Mouse (Mus musculus) testis, adult 2 months (tissue): Measurements from ENCODE around the gene Tmem127. TPM values are rescaled to one million over a fixed set of nuclear protein-coding genes. Genes with fewer than 3 reads are reported as not detected.
"Not testable (repeated sequence)": the region's sequence is repeated elsewhere in the genome, so short reads cannot be mapped to it uniquely, and the experiment has no call there.

ENCODE experiments used
- H3K27ac ChIP-seq: fragments of 200-500 bp; 2 replicates; pipeline ENCODE4 v1.5.1; 2012; ENCODE audit warnings: low read depth, low read length; ENCODE audit not compliant: control insufficient read depth, insufficient read depth
- H3K27me3 ChIP-seq: fragments of 200-500 bp; 2 replicates; pipeline ENCODE4 v1.6.1; 2012; ENCODE audit warnings: mild to moderate bottlenecking, low read length, moderate library complexity; ENCODE audit not compliant: control insufficient read depth, insufficient read depth
- H3K36me3 ChIP-seq: fragments of 200-500 bp; 2 replicates; pipeline ENCODE4 v1.6.1; 2012; ENCODE audit warnings: mild to moderate bottlenecking, low read length; ENCODE audit not compliant: control insufficient read depth, insufficient read depth
- H3K4me1 ChIP-seq: fragments of 200-500 bp; 2 replicates; pipeline ENCODE4 v1.6.1; 2012; ENCODE audit warnings: low read length; ENCODE audit not compliant: control insufficient read depth, insufficient read depth
- H3K4me3 ChIP-seq: fragments of 200-500 bp; 2 replicates; pipeline ENCODE4 v1.5.1; 2012; ENCODE audit warnings: low read depth, mild to moderate bottlenecking, low read length, moderate library complexity, mixed read lengths; ENCODE audit not compliant: control insufficient read depth
- CTCF ChIP-seq: fragments of 200-500 bp; IDR thresholded peaks from 2 replicates; pipeline ENCODE4 v1.5.1; 2012; ENCODE audit warnings: low read depth, mild to moderate bottlenecking, inconsistent platforms, low read length, moderate library complexity; ENCODE audit not compliant: control insufficient read depth, insufficient read depth, insufficient replicate concordance
- POLR2A ChIP-seq: fragments of 200-500 bp; IDR thresholded peaks from 2 replicates; pipeline ENCODE4 v1.6.1; 2012; ENCODE audit warnings: low read depth, mild to moderate bottlenecking, inconsistent platforms, low read length, moderate library complexity; ENCODE audit not compliant: control insufficient read depth
- polyA plus RNA-seq: library from polyadenylated mRNA; depleted of rRNA; stranded (reverse); fragments of >200 nt; gene quantifications from 2 replicates; pipeline ENCODE4 v1.2.3, GENCODE M21; 2012

Tmem127 gene
- polyA plus RNA-seq, 1 experiment = 64.2 TPM

DNA sequence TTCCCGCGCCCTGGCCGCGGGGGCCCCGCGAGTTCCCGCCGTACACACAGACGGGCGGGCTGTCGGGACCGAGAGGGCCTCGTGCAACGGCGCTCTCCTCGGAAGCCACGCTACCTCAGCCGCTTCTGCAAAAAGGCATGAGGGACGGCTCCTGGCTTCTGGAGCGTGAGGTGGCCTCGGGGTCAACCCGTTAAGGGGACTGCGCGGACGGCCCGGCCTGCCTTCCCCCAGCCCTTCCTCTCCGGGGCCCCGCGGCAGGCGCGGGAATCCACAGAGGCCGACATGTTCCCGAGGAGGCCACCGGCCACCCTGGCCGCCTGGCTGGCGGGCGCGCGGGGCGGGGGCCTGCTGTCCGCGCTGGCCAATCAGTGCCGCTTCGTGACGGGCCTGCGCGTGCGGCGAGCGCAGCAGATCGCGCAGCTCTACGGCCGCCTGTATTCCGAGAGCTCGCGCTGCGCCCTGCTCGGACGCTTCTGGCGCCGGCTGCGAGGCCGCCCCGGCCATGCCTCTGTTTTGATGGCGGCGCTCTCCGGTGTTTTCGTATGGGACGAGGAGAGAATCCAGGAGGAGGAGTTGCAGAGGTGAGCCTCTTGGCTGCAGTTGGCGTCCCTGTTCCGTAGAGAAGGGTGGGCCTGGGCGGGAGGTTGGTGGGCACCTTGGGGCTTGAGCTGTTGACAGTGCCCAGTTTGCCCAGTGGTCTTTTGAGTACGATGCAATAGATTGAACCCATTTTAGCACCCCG, 22.8 kb downstream of the Tmem127 start:
- Histone ChIP-seq H3K4me1 (peaks cover 5% of the 10 kb centered on the region), H3K27ac (peak overlapping the region; percentile 92), H3K27me3 (no peaks in the 10 kb centered on the region), H3K36me3 (no peaks in the 10 kb centered on the region), H3K4me3 (peak overlapping the region; percentile 91)
- TF ChIP-seq CTCF = no peak
- peak; percentile 19 for TF ChIP-seq POLR2A

DNA sequence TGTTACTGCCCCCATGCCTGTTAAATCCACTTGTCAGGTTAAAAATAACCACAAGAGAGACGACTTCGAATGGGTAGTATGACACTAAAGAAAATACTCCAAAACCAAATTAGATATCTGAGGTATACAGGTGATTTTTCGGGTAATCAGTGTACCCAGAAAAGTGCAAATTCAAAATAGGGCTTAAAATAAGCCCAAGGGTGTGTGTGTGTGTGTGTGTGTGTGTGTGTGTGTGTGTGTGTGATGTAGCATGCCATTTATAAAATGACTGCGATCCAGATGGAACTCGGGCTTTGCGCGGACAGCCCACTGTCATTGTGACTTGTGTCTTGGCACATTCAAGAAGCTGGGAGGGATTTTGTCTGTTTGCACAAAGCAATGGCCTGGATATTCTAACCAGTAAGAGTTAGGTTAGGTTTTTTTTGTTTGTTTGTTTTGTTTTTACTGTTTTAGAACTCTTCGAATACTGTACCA, 23.4 kb downstream of the Tmem127 start:
- Histone ChIP-seq H3K4me3 (peak overlapping the region; percentile 91), H3K36me3 (no peaks in the 10 kb centered on the region), H3K27me3 (no peaks in the 10 kb centered on the region), H3K27ac (peak overlapping the region; percentile 92; the same call in 1 of the 2 replicates), H3K4me1 (peaks cover 5% of the 10 kb centered on the region)
- TF ChIP-seq CTCF = no peak
- no peak for TF ChIP-seq POLR2A

DNA sequence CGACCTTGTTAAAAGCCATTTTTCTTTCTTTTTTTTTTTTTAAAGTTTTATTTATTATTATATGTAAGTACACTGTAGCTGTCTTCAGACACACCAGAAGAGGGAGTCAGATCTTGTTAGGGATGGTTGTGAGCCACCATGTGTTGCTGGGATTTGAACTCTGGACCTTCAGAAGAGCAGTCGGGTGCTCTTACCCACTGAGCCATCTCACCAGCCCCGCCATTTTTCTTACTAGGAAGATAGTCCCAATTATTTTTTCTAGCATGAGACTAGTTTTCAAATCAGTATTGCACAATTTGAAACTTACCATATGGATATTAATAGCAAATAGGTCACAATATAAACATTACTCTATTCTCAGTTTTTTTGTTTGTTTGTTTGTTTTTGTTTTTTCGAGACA, 24.3 kb downstream of the Tmem127 start:
- H3K27me3 ChIP-seq, H3K4me3 ChIP-seq, H3K27ac ChIP-seq, H3K36me3 ChIP-seq, H3K4me1 ChIP-seq: not testable (repeated sequence)

DNA sequence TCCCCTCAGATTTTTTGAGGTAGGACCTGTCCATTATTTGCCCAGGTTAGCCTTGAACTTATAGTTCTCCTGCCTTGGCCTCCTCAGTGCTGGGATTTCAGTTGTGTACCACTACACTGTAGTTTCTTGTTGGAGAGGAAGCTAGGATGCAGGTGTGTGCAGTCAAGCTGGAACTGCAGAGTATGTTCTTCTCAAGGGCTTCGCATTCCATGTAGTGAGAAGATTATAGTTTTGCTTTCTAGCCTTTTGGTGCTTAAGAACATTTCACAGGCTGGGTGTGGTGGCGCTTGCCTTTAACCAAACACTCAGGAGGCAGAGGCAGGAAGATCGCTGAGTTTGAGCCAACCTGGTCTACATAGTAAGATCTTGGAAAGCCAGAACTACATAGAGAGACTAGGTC, 25.1 kb downstream of the Tmem127 start:
- no peaks in the 10 kb centered on the region for H3K27me3 ChIP-seq
- no peaks in the 10 kb centered on the region for H3K36me3 ChIP-seq
- TF ChIP-seq POLR2A = no peak
- TF ChIP-seq CTCF = no peak
- H3K27ac ChIP-seq = no peak overlapping the region
- peaks cover 5% of the 10 kb centered on the region for H3K4me1 ChIP-seq
- H3K4me3 ChIP-seq = no peak overlapping the region

DNA sequence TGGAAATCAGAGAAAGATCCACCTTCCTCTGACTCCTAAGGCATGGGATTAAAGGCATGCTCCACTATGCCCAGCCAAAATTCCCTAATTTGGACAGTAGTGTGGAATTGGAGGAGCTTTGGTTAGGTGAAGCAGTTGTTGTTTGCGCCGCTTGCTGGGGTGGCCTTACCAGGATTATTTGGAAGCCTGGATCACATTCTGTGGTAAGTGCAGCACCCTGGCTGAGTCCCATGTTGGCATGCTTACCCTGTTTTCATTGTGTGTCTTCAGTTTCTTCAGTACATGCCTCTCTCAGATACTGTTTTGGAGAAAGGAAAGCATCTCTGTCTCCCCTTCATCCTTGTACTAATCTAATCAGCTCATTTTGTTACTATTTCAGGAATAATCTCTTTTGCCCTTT, 26.9 kb downstream of the Tmem127 start:
- H3K36me3 ChIP-seq = no peaks in the 10 kb centered on the region
- no peak for TF ChIP-seq CTCF
- TF ChIP-seq POLR2A = no peak
- H3K4me1 ChIP-seq = peaks cover 5% of the 10 kb centered on the region
- H3K4me3 ChIP-seq = no peak overlapping the region
- peak overlapping the region; percentile 49; the same call in 1 of the 2 replicates for H3K27ac ChIP-seq
- no peaks in the 10 kb centered on the region for H3K27me3 ChIP-seq

DNA sequence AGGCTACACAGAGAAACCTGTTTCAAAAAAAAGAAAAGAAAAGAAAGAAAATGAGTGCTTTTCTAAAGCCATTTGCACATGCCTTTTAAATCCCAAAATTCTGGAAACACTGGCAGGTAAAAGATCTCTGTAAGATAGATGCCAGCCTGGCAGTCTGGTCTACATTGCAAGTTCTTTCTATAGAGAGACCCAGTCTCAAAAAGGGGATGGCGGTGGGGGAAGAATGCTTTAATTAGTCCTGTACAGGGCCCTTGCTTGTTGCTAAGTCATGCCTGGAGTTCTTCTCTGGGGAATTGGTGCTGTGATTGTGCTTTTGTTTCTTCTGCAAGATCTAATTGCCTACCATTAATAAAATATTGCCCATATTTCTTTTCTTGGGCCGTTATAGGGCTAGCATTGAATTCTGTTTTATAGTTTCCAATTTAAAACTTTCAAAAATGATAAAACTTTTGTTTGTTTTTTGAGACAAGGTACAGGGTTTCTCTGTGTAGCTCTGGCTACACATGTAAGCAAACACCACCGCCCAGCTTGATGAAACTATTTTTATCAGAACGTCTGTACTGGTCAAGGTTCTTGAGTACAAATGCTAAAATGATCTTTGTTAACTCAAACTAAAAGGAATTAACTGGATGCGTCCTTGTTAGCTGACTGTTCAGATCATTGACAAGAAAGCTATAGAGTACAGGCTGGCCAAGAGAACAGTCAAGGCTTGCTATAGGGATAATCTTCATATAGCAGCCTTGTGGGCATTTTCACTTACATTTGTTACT, 28.0 kb downstream of the Tmem127 start:
- H3K4me1 ChIP-seq = peaks cover 5% of the 10 kb centered on the region
- no peak overlapping the region for H3K4me3 ChIP-seq
- H3K27me3 ChIP-seq = no peaks in the 10 kb centered on the region
- TF ChIP-seq POLR2A (no peak), CTCF (no peak)
- H3K36me3 ChIP-seq = no peaks in the 10 kb centered on the region
- peak overlapping the region; percentile 42; the same call in 1 of the 2 replicates for H3K27ac ChIP-seq

DNA sequence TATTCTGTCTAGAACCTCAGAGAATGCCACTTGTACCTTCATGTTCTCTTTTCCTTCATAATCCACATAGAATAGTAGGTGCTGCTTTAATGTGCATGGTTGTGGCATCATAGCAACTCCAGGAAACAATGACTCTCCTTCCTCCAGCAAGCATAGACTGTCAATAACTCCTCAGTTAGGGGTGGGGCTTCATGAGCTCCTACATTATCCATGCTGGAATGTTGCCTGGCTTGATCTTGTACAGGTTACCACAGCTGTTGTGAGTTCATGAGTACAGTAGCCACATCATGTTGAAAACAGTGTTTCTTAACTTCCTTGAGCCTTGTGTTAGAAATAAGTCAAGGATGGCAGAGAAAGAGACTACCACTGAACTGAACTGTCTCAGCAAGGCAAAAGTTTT, 30.5 kb downstream of the Tmem127 start:
- H3K4me3 ChIP-seq = no peak overlapping the region
- no peaks in the 10 kb centered on the region for H3K27me3 ChIP-seq
- no peak overlapping the region for H3K27ac ChIP-seq
- no peaks in the 10 kb centered on the region for H3K36me3 ChIP-seq
- no peaks in the 10 kb centered on the region; the same call in 1 of the 2 replicates for H3K4me1 ChIP-seq
- no peak for TF ChIP-seq CTCF
- TF ChIP-seq POLR2A = no peak
